Mouse (Mus musculus): ENCODE results near the gene Colec11.
A peak's percentile ranks its signal among the peaks of the same experiment; 100 is the strongest.

GRCm38 (mm10) chr12:28589090-28589868 lies 33.9 kb downstream of the Colec11 start:
- TF ChIP-seq POLR2A (IDR thresholded peaks at IDR 0.05; ENCODE audit: borderline replicate concordance, low read depth, low read length) (no peak), CTCF (IDR thresholded peaks at IDR 0.05; ENCODE audit: low read depth, low read length) (peak; percentile 79)

Measured in bone marrow macrophage, adult 2 months (primary cell).